Mouse (Mus musculus) ES-E14 (cell line): ENCODE data around the gene Ica1. TPM values are rescaled to one million over a fixed set of nuclear protein-coding genes. Genes with fewer than 3 reads are reported as not detected.

Experiments used
- DNase-seq: peaks from one replicate; pipeline ENCODE4 v3.0.0-alpha.2; 2013; ENCODE audit warnings: low read depth, low spot score
- H3K27ac ChIP-seq: 2 replicates; pipeline ENCODE4 v1.5.1; 2012; ENCODE audit warnings: low read depth, mild to moderate bottlenecking, low read length, moderate library complexity, mixed read lengths; ENCODE audit not compliant: poor library complexity, insufficient read depth, severe bottlenecking
- H3K36me3 ChIP-seq: 2 replicates; pipeline ENCODE4 v1.6.1; 2012; ENCODE audit warnings: mild to moderate bottlenecking, low read length, moderate library complexity, mixed read lengths; ENCODE audit not compliant: control insufficient read depth, poor library complexity, insufficient read depth, severe bottlenecking
- H3K4me1 ChIP-seq, 2 experiments: fragments of 150-350 bp in 1 of 2; sonication (generic) in 1 of 2; 2 replicates each; pipeline ENCODE4 v1.6.1; 2012; ENCODE audit warnings: low read length in 2 of 2, mild to moderate bottlenecking in 1 of 2, mixed read lengths in 1 of 2; ENCODE audit not compliant: control insufficient read depth in 2 of 2, insufficient read depth in 2 of 2, poor library complexity in 1 of 2
- H3K4me3 ChIP-seq, 2 experiments: fragments of 150-350 bp in 1 of 2; sonication (generic) in 1 of 2; 2 replicates each; pipeline ENCODE4 v1.5.1; 2012; ENCODE audit warnings: low read length in 2 of 2, low read depth in 1 of 2, mild to moderate bottlenecking in 1 of 2, mixed read lengths in 1 of 2; ENCODE audit not compliant: insufficient read depth in 1 of 2, poor library complexity in 1 of 2, severe bottlenecking in 1 of 2
- H3K9ac ChIP-seq: 2 replicates; pipeline ENCODE4 v1.6.1; 2012; ENCODE audit warnings: low read depth, mild to moderate bottlenecking, low read length, mixed read lengths; ENCODE audit not compliant: poor library complexity, insufficient read depth, severe bottlenecking
- H3K9me3 ChIP-seq: fragments of 150-350 bp; sonication (generic); 2 replicates; pipeline ENCODE4 v1.6.1; 2012; ENCODE audit warnings: low read depth, mild to moderate bottlenecking, low read length; ENCODE audit not compliant: control insufficient read depth, insufficient read depth
- CHD2 ChIP-seq: IDR thresholded peaks from 2 replicates; pipeline ENCODE4 v1.6.1; 2014; ENCODE audit warnings: mild to moderate bottlenecking, low read depth, low read length, inconsistent platforms
- HCFC1 ChIP-seq: IDR thresholded peaks from 2 replicates; pipeline ENCODE4 v1.6.1; 2012; ENCODE audit warnings: low read length, inconsistent platforms, borderline replicate concordance; ENCODE audit not compliant: insufficient read depth
- MAFK ChIP-seq: IDR thresholded peaks from 2 replicates; pipeline ENCODE4 v1.6.1; 2014; ENCODE audit warnings: mild to moderate bottlenecking, low read depth, low read length, inconsistent platforms; ENCODE audit not compliant: insufficient read depth
- ZC3H11A ChIP-seq: IDR thresholded peaks from 2 replicates; pipeline ENCODE4 v1.6.1; 2012; ENCODE audit warnings: low read depth, mild to moderate bottlenecking, inconsistent platforms, low read length, borderline replicate concordance
- ZNF384 ChIP-seq: IDR thresholded peaks from 2 replicates; pipeline ENCODE4 v1.6.1; 2012; ENCODE audit warnings: low read depth, low read length, inconsistent platforms
- in situ Hi-C, 2 experiments: fragments of 600-800 bp; cut with MboI; formaldehyde crosslinking; loops; one replicate each; pipeline ENCODE4 v1.15.1; 2025; ENCODE audit warnings: low sequenced_read_pairs in 2 of 2, inconsistent platforms in 1 of 2; ENCODE audit not compliant: unreplicated experiment in 2 of 2
- total RNA-seq: library from RNA; depleted of rRNA; stranded (reverse); fragments of 300-350 nt; gene quantifications from 2 replicates; pipeline ENCODE4 v1.2.3, GENCODE M21; 2012

Ica1 gene
- total RNA-seq, 1 experiment: 3.5 TPM

GRCm38 (mm10) chr6:8717967-8718366 is 60.3 kb downstream of the Ica1 start:
- DNase-seq: no peak

GRCm38 (mm10) chr6:8716539-8716938 is 61.7 kb downstream of the Ica1 start:
- Histone ChIP-seq H3K36me3 (no peaks in the 10 kb centered on the region), H3K4me3 (no peak overlapping the region), H3K27ac (no peak overlapping the region), H3K9me3 (no peaks in the 10 kb centered on the region), H3K4me1 (no peaks in the 10 kb centered on the region), H3K9ac (no peak overlapping the region)
- in situ Hi-C loops: no loop called here
- no peak for DNase-seq
- TF ChIP-seq CHD2: no peak
- TF ChIP-seq MAFK: no peak
- no peak for TF ChIP-seq ZC3H11A
- no peak for TF ChIP-seq HCFC1

More at GRCm38 (mm10) chr6:8717967-8718366, 60.3 kb downstream of the Ica1 start:
- H3K9ac ChIP-seq: no peak overlapping the region
- in situ Hi-C loops: no loop called here
- H3K27ac ChIP-seq: no peak overlapping the region
- no peaks in the 10 kb centered on the region for H3K4me1 ChIP-seq
- no peaks in the 10 kb centered on the region for H3K9me3 ChIP-seq
- H3K36me3 ChIP-seq: no peaks in the 10 kb centered on the region
- H3K4me3 ChIP-seq: no peak overlapping the region
- no peak for TF ChIP-seq ZC3H11A
- TF ChIP-seq HCFC1: no peak
- TF ChIP-seq CHD2: no peak
- no peak for TF ChIP-seq ZNF384
- no peak for TF ChIP-seq MAFK

- no peaks in the 10 kb centered on the region for H3K9me3 ChIP-seq
- no peak overlapping the region for H3K9ac ChIP-seq
- H3K4me1 ChIP-seq: no peaks in the 10 kb centered on the region
- H3K27ac ChIP-seq: no peak overlapping the region
- no peak for TF ChIP-seq CHD2
- TF ChIP-seq MAFK: no peak
- TF ChIP-seq HCFC1: no peak
- TF ChIP-seq ZC3H11A: no peak
- TF ChIP-seq ZNF384: no peak
- no peak for DNase-seq
- no peaks in the 10 kb centered on the region for H3K36me3 ChIP-seq
- in situ Hi-C loops: no loop called here
- H3K4me3 ChIP-seq: no peak overlapping the region
Observed at GRCm38 (mm10) chr6:8711246-8711645, 67.0 kb downstream of the Ica1 start.

- Histone ChIP-seq H3K36me3 (no peaks in the 10 kb centered on the region), H3K9ac (no peak overlapping the region), H3K27ac (no peak overlapping the region), H3K4me1 (no peaks in the 10 kb centered on the region), H3K4me3 (no peak overlapping the region), H3K9me3 (peaks cover 2% of the 10 kb centered on the region; the same call in 1 of the 2 replicates)
- no peak for TF ChIP-seq ZNF384
- TF ChIP-seq CHD2: no peak
- TF ChIP-seq HCFC1: no peak
- TF ChIP-seq MAFK: no peak
- no peak for TF ChIP-seq ZC3H11A
- in situ Hi-C loops: no loop called here
- DNase-seq: no peak
Observed at GRCm38 (mm10) chr6:8694636-8695514, 83.4 kb downstream of the Ica1 start.

- Histone ChIP-seq H3K4me1 (no peaks in the 10 kb centered on the region), H3K36me3 (no peaks in the 10 kb centered on the region), H3K27ac (no peak overlapping the region), H3K4me3 (no peak overlapping the region), H3K9me3 (peaks cover 2% of the 10 kb centered on the region; the same call in 1 of the 2 replicates), H3K9ac (no peak overlapping the region)
- no peak for DNase-seq
- TF ChIP-seq HCFC1 (no peak), CHD2 (no peak), MAFK (no peak), ZNF384 (no peak), ZC3H11A (no peak)
- in situ Hi-C loops: no loop called here
Observed at GRCm38 (mm10) chr6:8693926-8694635, 84.2 kb downstream of the Ica1 start.
